Mouse (Mus musculus): ENCODE data around the gene Pdcl3.

- TF ChIP-seq CTCF (IDR thresholded peaks at IDR 0.05; ENCODE audit: extremely low read depth, insufficient read depth, insufficient read length, insufficient replicate concordance), result no peak
- no peak for TF ChIP-seq POLR2A (IDR thresholded peaks at IDR 0.05; ENCODE audit: low read depth, low read length)
Measured at GRCm38 (mm10) chr1:38972986-38973592, 12.3 kb upstream of the Pdcl3 start.
